Mouse (Mus musculus) CH12F3 (cell line): ENCODE results near the gene C730034F03Rik.
"Not testable (repeated sequence)": the region's sequence is repeated elsewhere in the genome, so short reads cannot be mapped to it uniquely, and the experiment has no call there.

Source experiments
- in situ Hi-C: fragments of 300-500 bp; cut with MboI; formaldehyde crosslinking; loops from 2 replicates; pipeline ENCODE4 v1.14.3; 2020; ENCODE audit warnings: low sequenced_read_pairs

C730034F03Rik gene

DNA sequence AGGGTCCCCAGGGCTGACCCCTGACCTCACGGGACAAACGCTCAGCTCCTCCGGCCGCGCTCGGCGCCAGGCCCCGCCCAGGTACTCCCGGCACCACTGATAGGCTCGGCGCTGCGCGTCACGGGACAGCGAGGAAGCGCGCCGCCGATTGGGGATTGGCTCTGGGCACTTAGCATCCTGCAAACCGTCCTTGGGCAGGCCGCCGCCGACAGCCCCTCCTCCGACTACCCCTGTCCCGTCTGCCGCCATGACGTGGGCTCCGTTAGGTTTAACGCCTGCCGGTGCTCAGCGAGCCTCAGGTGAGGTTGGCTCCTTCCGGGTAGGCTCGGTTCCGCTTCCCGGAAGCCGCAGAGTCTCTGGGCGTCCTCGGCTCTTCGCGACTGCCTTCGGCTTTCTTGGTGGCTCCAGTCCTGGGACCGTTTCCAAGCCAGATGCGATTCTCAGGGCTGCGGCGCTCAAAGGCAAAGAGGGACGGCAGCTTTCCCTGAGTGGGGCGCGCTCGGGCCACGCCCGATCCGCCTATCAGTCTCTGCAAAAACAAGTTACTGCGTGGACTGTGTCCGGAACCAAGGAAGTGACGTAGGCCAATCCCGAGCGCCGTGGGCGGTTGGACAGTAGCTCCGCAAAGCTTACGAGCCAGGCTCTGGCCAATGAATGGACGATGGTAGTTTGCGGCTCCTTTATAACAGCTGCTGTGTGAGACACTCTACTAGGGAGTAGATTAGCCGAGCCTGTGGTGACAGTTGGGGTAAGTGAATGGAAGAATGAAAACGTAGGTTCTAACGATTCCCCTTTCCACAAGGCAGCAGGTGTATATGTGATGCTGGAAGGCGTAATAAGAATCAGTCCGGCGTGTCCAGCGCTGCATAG, at the start of gene C730034F03Rik, which contains the start of the genes Gm44502 and Chkb:
C730034F03Rik (plus strand) TSS at position 238 of the 870 bp plus-strand sequence.
Gm44502 (minus strand) TSS at position 345 of the 870 bp plus-strand sequence.
Chkb (minus strand) TSS at position 557 of the 870 bp plus-strand sequence.
- in situ Hi-C loops, result no loop called here

GRCm38 (mm10) chr15:89384617-89385016, 44.8 kb upstream of the C730034F03Rik start, which contains the start of gene Klhdc7b:
Klhdc7b (plus strand) TSS chr15:89384917.
- in situ Hi-C loops, result no loop called here

DNA sequence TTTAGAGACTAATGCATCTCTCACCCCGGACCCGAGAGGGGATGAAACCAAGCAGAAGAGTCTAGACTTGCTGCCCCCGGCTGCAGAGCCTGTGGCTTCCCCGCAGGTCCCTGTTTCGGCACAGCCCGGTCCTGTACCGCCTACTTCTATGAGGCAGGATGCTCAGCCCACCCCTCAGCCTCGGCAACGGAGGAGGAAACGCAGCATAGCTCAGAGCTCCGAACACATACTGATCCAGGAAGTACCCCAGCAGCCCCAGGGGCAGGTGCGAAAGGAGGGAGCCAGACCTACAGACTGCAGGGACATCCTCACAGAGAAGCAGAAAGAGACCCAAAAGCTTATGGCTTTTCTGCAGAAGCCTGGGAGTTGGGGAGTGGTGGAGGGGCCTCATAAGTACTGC, 42.3 kb upstream of the C730034F03Rik start:
- in situ Hi-C loops, result no loop called here

DNA sequence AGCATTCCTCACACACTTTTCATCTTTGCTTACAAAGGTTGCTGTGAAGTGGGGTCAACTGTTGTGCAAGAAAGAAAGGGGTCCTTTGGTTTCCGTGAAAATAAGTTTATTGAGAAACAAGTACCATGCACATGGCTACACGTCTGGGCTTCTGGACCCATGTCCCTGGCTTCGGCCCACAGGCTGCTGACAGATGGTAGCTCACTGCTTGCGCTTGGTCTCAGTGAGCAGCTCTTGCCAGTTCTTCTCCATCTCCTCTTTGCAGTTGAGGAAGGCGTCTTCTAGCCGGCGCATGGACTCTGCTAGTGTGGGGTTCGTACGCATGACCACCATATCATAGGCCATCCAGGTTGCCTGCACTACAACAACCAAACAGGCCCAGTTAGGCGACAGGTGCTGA, 39.3 kb upstream of the C730034F03Rik start:
- in situ Hi-C loops, result no loop called here

DNA sequence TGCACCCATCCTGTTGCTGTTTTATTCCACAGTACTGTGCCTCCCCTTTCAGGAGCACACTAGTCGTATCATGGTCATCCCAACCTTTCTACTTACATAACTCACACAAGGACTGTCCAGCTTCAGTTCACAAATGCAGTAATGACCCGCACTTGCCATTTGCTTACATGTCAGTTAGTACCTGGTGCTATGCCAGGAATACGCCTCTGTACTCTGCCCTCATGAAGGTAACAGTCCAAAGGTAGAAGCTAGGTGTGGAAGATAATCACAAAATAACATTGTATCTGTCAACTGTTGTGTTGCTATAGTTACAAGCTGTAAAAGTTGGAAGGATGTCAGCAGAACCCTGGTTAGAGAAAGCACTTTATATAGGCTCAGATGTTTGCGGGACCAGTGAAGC, 32.5 kb upstream of the C730034F03Rik start:
- in situ Hi-C loops, result no loop called here

DNA sequence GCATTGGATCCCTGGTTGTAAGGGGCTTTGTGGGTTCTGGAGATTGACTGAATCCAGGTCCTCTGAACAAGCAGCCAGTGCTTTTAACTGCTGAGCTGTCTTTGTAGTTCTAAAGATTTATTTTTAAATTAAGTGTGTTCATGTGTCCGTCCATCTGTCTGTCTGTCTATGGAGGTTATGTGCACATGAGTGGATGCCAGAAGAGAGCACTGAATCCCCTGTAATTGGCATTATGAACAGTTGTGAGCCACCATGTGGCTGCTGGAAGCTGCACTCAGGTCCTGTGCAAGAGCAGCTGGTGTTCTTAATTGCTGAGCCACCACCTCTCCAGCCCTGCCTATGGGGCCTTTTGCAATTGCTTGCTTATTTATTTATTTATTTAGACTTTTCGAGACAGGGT, 31.2 kb upstream of the C730034F03Rik start:
- in situ Hi-C loops, result no loop called here

- in situ Hi-C loops, result no loop called here
Measured at GRCm38 (mm10) chr15:89399716-89400115, 29.7 kb upstream of the C730034F03Rik start.

DNA sequence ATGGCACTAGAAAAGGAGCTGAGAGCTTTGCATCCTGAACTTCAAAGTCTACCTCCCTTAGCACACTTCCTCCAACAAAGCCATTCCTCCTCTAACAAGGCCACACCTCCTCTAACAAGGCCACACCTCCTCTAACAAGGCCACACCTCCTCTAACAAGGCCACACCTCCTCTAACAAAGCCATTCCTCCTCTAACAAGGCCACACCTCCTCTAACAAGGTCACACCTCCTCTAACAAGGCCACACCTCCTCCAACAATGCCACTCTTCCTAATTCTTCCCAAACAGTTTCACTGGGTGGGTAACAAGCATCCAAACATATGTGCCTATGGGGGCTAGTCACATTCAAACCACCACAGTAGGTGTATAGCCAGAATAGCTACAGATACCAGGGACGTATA, 26.9 kb upstream of the C730034F03Rik start:
- in situ Hi-C loops, result no loop called here

GRCm38 (mm10) chr15:89404831-89405623, 24.4 kb upstream of the C730034F03Rik start:
- in situ Hi-C loops, result no loop called here

- in situ Hi-C loops, result no loop called here
Measured at GRCm38 (mm10) chr15:89406691-89407090, 22.7 kb upstream of the C730034F03Rik start.

- in situ Hi-C loops, result no loop called here
Measured at GRCm38 (mm10) chr15:89410118-89410517, 19.3 kb upstream of the C730034F03Rik start, which contains the start of gene Syce3. Syce3 (minus strand) TSS chr15:89410503.

- in situ Hi-C loops, result no loop called here
Measured at GRCm38 (mm10) chr15:89415282-89415681, 14.1 kb upstream of the C730034F03Rik start.

DNA sequence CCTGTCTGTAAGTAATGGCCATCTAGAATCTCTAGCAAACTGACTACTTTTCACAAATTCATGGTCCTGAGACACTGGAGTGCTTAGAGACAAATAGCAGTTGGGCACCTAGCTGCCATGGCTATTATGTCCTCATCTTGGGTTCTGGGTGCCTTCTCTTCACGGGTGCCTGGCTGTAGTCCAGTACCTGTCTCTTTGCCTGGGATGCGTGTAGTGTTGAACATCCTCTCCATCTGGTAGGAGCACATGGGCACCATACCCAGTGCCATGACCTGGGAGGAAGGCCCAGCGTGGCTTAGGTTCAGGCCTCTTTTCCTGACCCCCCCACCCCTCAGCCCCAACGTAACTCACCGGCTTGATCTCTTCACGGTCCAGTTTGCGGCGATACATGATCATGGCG, 7.5 kb upstream of the C730034F03Rik start:
- in situ Hi-C loops, result no loop called here

DNA sequence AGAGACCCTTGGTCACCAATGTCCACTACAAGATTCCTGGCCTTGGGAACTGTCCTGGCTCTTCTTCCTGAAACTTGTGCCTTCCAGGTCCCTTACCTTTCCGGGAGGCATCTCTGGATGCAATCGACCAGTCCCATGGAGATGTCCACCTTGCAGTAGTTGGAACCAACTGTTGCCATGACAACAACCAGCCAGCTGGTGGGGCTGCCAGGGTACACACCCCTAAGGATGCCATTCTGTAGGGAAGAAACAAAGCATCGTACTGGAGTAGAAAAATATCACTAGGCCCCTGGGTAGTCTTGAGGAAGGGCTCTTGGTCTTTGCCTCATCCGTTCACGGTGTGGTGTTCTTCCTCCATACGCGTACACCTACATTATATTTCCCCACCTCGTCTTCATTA, 4.8 kb upstream of the C730034F03Rik start:
- in situ Hi-C loops, result no loop called here

- in situ Hi-C loops, result no loop called here
Measured at GRCm38 (mm10) chr15:89425711-89426121, 3.7 kb upstream of the C730034F03Rik start, which contains the start of gene Cpt1b. Cpt1b (minus strand) TSS chr15:89425863.

DNA sequence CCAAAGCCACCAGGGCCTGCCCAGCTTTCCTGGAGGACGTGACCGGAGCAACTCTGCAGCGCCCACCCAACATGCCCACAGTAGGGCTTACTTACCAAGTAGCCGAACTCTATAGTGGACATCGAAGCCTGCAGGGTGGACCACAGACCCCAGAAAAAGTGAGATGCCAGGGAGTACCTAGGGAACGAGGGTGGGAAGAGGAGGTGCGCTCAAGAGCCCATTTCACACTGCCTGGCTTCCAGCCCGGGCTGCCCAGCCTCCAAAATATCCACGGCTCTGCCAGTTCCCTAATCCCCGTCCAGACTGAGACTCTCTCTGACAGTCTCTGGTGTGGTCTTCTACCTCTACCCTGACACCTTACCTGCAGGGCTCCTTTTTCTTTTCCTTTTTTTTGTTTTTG, 2.7 kb upstream of the C730034F03Rik start:
- in situ Hi-C loops, result no loop called here

- in situ Hi-C loops, result no loop called here
Measured at GRCm38 (mm10) chr15:89428136-89428790, 1.1 kb upstream of the C730034F03Rik start.

GRCm38 (mm10) chr15:89428821-89429351, 503 bp upstream of the C730034F03Rik start:
- in situ Hi-C loops, result no loop called here

DNA sequence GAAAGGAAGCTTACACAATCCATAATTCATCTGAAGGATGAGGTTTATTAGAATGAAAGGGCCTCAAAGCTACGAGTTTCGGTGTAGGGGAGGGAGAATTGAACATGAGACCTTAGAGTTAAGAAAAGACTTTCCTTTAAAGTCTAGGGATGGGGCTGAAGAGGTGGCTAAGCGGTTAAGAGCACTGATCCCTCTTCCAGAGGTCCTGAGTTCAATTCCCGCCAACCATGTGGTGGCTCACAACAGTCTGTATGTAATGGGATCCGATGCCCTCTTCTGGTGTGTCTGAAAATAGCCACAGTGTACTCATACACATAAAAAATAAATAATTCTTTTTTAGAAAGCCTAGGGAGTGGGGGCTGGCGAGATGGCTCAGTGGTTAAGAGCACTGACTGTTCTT, 952 bp downstream of the C730034F03Rik start:
- in situ Hi-C loops, result no loop called here

GRCm38 (mm10) chr15:89430771-89431170, 1.4 kb downstream of the C730034F03Rik start:
- in situ Hi-C loops, result not testable (repeated sequence)

DNA sequence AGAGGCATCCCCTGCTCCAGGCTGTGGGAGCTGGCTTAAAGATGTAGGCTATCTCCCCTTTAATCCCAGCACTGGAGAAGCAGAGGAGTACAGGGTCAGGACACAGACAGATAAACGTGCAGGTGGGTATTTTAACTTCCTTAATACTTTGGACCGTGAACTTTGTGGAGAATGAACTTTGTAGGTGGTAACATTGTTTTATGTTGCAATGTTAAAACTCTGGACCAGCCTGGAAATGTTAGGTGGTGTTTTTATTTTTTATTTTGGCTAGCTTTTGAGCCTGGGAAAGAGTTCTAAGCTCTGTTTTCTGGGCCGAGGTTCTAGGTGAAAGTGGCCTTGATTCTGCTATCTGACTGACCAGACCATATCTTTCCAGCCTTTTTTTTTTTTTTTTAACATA, 1.9 kb downstream of the C730034F03Rik start:
- in situ Hi-C loops, result no loop called here
